Mouse (Mus musculus) heart, postnatal 14 days (tissue): ENCODE measurements at regions not wholly inside any gene's neighbourhood (a gene's known extent, or its start where the extent isn't known, plus 50 kb on each side); places are given as distances from the start of the nearest gene placed in this dataset.
A peak's percentile ranks its signal among the peaks of the same experiment; 100 is the strongest.

Source experiments
- DNase-seq, 2 experiments: peaks; one replicate each; pipeline ENCODE4 v3.0.0; 2021 to 2022
- intact Hi-C: fragments of 180-260 bp; cut with DNase I; formaldehyde crosslinking; loops from one replicate; pipeline ENCODE4 v1.15.1; 2025

- no peak for DNase-seq
- intact Hi-C loops = no loop called here
Measured at GRCm38 (mm10) chr19:59715086-59715485, 228.4 kb downstream of the Rab11fip2 start.

- intact Hi-C loops = no loop called here
Measured at GRCm38 (mm10) chr19:59717813-59718483, 225.5 kb downstream of the Rab11fip2 start.

GRCm38 (mm10) chr19:59738541-59738940 is 204.9 kb downstream of the Rab11fip2 start:
- intact Hi-C loops = no loop called here
- DNase-seq = peak in 1 of 2 experiments; percentile 4

More at GRCm38 (mm10) chr19:59717813-59718483, 225.5 kb downstream of the Rab11fip2 start:
- no peak for DNase-seq

- intact Hi-C loops = no loop called here
- peak in 1 of 2 experiments; percentile 13 for DNase-seq
Measured at GRCm38 (mm10) chr19:59742946-59743345, 200.5 kb downstream of the Rab11fip2 start.

GRCm38 (mm10) chr19:59761218-59761617 is 182.2 kb downstream of the Rab11fip2 start:
- no peak for DNase-seq
- intact Hi-C loops = no loop called here

- intact Hi-C loops = no loop called here
- no peak for DNase-seq
Measured at GRCm38 (mm10) chr19:59784401-59785046, 158.9 kb downstream of the Rab11fip2 start.

GRCm38 (mm10) chr19:59831304-59831703 is 112.2 kb downstream of the Rab11fip2 start:
- no peak for DNase-seq
- intact Hi-C loops = no loop called here

- intact Hi-C loops = no loop called here
Measured at GRCm38 (mm10) chr19:59837138-59837537, 106.3 kb downstream of the Rab11fip2 start.

GRCm38 (mm10) chr19:59837628-59838027 is 105.8 kb downstream of the Rab11fip2 start:
- intact Hi-C loops = no loop called here
- DNase-seq = no peak

More at GRCm38 (mm10) chr19:59837138-59837537, 106.3 kb downstream of the Rab11fip2 start:
- no peak for DNase-seq

GRCm38 (mm10) chr19:59844270-59844669 is 99.2 kb downstream of the Rab11fip2 start:
- intact Hi-C loops = no loop called here

GRCm38 (mm10) chr19:59846807-59847206 is 96.6 kb downstream of the Rab11fip2 start:
- intact Hi-C loops = no loop called here
- DNase-seq = no peak

More at GRCm38 (mm10) chr19:59844270-59844669, 99.2 kb downstream of the Rab11fip2 start:
- DNase-seq = no peak

- DNase-seq = no peak
- intact Hi-C loops = no loop called here
Measured at GRCm38 (mm10) chr19:59850696-59851095, 92.8 kb downstream of the Rab11fip2 start.

GRCm38 (mm10) chr19:59852011-59852738 is 91.3 kb downstream of the Rab11fip2 start:
- DNase-seq = no peak
- intact Hi-C loops = no loop called here
